Mouse (Mus musculus) heart, adult 2 months (tissue): ENCODE data around the gene Smim22.

Source experiments
- CTCF ChIP-seq: fragments of 200-600 bp; IDR thresholded peaks from 2 replicates; pipeline ENCODE4 v1.8.1; 2022; ENCODE audit warnings: antibody characterized with exemption, mild to moderate bottlenecking, moderate library complexity
- POLR2A ChIP-seq: fragments of 200-500 bp; IDR thresholded peaks from 2 replicates; pipeline ENCODE4 v1.6.1; 2011; ENCODE audit warnings: mild to moderate bottlenecking, low read depth, low read length, control low read depth; ENCODE audit not compliant: insufficient read depth

GRCm38 (mm10) chr16:5010371-5010935, 3.4 kb downstream of the Smim22 start:
- TF ChIP-seq POLR2A, result no peak
- no peak for TF ChIP-seq CTCF
